Mouse (Mus musculus): ENCODE results near the gene Klf12.

DNA sequence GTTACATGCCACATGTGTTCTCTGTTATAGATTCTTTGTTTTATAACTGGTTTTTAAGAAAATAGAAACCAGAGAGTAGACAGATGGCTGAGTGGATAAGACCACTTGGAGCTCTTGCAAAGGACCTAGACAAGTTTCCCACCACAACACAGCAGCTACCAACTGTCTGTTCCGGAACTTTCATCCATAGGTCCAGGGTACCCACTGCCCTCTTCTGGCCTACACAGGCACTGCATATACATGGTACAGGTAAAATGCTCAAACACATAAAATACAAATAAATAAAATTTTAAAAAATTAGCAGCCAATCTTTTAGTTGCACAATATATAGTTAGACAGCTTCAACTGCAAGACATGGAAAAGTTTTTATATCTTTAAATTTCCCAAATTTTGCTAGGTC is 194.0 kb downstream of the Klf12 start:
- TF ChIP-seq CTCF (IDR thresholded peaks at IDR 0.05; ENCODE audit: control insufficient read depth, insufficient read depth, low read length): no peak
- TF ChIP-seq POLR2A (IDR thresholded peaks at IDR 0.05; ENCODE audit: borderline replicate concordance, control insufficient read depth, low read depth, low read length): no peak
